Mouse (Mus musculus) hindbrain, embryonic 11.5 days (tissue): ENCODE measurements around the gene Hsd11b2. TPM values are rescaled to one million over a fixed set of nuclear protein-coding genes. Genes with fewer than 3 reads are reported as not detected.
A peak's percentile ranks its signal among the peaks of the same experiment; 100 is the strongest.

Experiments
- ATAC-seq: fragments of 200-750 bp; cut with Nextera tagmentation; 2 replicates; pipeline ENCODE4 v1.8.0; 2017; ENCODE audit warnings: mild to moderate bottlenecking, moderate TSS enrichment, moderate library complexity; ENCODE audit not compliant: low FRiP score
- DNase-seq: peaks from one replicate; pipeline ENCODE4 v3.0.0-alpha.2; 2015; ENCODE audit warnings: low spot score
- H3K27ac ChIP-seq: fragments of 300-500 bp; sonication (generic); 2 replicates; pipeline ENCODE4 v1.5.1; 2014; ENCODE audit warnings: mild to moderate bottlenecking, low read depth, low read length
- H3K27me3 ChIP-seq: fragments of 300-500 bp; sonication (generic); 2 replicates; pipeline ENCODE4 v1.6.1; 2014; ENCODE audit warnings: mild to moderate bottlenecking, low read length, moderate library complexity, mixed read lengths; ENCODE audit not compliant: control insufficient read depth, insufficient read depth
- H3K36me3 ChIP-seq: fragments of 300-500 bp; sonication (generic); 2 replicates; pipeline ENCODE4 v1.6.1; 2014; ENCODE audit warnings: mild to moderate bottlenecking, low read length, moderate library complexity, mixed read lengths; ENCODE audit not compliant: control insufficient read depth, insufficient read depth
- H3K4me1 ChIP-seq: fragments of 300-500 bp; sonication (generic); replicated peaks from 2 replicates; pipeline ENCODE4 v1.6.1; 2014; ENCODE audit warnings: low read length, mixed read lengths; ENCODE audit not compliant: control insufficient read depth, insufficient read depth
- H3K4me2 ChIP-seq: fragments of 300-500 bp; sonication (generic); replicated peaks from 2 replicates; pipeline ENCODE4 v1.6.1; 2014; ENCODE audit warnings: mild to moderate bottlenecking, low read depth, low read length
- H3K4me3 ChIP-seq: fragments of 300-500 bp; sonication (generic); 2 replicates; pipeline ENCODE4 v1.5.1; 2014; ENCODE audit warnings: low read depth, low read length
- H3K9ac ChIP-seq: fragments of 300-500 bp; sonication (generic); 2 replicates; pipeline ENCODE4 v1.6.1; 2014; ENCODE audit warnings: low read depth, low read length
- H3K9me3 ChIP-seq: fragments of 300-500 bp; sonication (generic); 2 replicates; pipeline ENCODE4 v1.6.1; 2016; ENCODE audit warnings: low read length; ENCODE audit not compliant: control insufficient read depth
- WGBS: fragments of 180-500 bp; shearing (Covaris S2); extraction: QIAGEN DNeasy Blood & Tissue Kit; methylation state at CpG from one replicate; pipeline ENCODE4 v1.1.7; 2014; 5-methylcytosine and 5-hydroxymethylcytosine counted together
- polyA plus RNA-seq: library from polyadenylated mRNA; unstranded; fragments of >200 nt; fragmentation: Nextera tagmentation; extraction: Ambion mirVana; gene quantifications from 2 replicates; pipeline ENCODE4 v1.2.1, GENCODE M21; 2014

Hsd11b2 gene
- polyA plus RNA-seq, 1 experiment from 2014 or later: 21.1 TPM

DNA sequence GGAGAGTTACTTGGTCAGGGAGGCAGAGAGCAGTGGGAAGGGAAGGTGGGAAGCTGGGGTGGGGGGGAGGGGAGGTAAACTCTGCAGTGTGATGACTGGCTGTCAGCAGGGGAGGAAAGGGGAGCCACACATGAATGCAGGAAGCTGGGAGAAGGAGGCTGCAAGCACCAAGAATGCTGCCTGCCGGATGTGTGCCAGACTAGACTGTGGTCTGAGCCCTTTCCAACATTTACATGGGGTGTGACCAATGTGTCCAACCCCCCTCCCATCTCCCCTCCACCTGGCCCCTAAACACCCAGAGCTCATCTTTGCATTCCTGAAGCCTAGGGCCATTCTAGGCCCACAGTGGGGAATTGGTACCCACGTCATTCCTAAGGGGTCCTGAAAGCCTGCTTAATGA, 37.5 kb upstream of the Hsd11b2 start:
- no peak overlapping the region for H3K4me2 ChIP-seq
- ATAC-seq: no peak
- no peak overlapping the region for H3K27ac ChIP-seq
- no peak overlapping the region for H3K9ac ChIP-seq
- H3K9me3 ChIP-seq: no peaks in the 10 kb centered on the region
- 34% methylated on average over 2 of the region's 2 CpGs for WGBS
- H3K4me3 ChIP-seq: no peak overlapping the region
- peak; percentile 9 for DNase-seq
- H3K27me3 ChIP-seq: no peaks in the 10 kb centered on the region
- H3K4me1 ChIP-seq: no peaks in the 10 kb centered on the region
- H3K36me3 ChIP-seq: no peaks in the 10 kb centered on the region

DNA sequence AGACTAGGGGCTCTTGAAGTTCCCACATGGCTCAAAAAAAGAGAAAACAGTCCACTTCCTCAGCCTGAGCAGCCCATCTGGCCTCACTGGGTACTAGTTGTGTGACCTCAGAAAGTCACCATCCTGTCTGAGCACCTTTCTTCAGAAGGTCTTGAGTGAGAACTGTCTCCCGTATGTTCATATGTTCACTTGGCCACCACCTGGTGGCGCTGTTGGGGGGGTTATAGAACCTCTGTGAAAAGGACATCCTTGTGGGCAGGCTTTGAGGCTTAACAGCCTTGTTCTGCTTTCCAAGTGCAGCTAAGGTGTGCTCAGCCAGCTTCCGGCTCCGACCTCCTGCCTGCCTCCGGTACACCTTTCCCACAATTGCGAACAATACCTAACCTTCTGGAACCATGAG, 37.1 kb upstream of the Hsd11b2 start:
- no peak overlapping the region for H3K27ac ChIP-seq
- H3K27me3 ChIP-seq: no peaks in the 10 kb centered on the region
- H3K4me2 ChIP-seq: no peak overlapping the region
- ATAC-seq: no peak
- no peak overlapping the region for H3K9ac ChIP-seq
- no peaks in the 10 kb centered on the region for H3K36me3 ChIP-seq
- H3K4me3 ChIP-seq: no peak overlapping the region
- peak; percentile 77 for DNase-seq
- no peaks in the 10 kb centered on the region for H3K9me3 ChIP-seq
- WGBS: 72% methylated on average over 6 of the region's 6 CpGs
- H3K4me1 ChIP-seq: no peaks in the 10 kb centered on the region

DNA sequence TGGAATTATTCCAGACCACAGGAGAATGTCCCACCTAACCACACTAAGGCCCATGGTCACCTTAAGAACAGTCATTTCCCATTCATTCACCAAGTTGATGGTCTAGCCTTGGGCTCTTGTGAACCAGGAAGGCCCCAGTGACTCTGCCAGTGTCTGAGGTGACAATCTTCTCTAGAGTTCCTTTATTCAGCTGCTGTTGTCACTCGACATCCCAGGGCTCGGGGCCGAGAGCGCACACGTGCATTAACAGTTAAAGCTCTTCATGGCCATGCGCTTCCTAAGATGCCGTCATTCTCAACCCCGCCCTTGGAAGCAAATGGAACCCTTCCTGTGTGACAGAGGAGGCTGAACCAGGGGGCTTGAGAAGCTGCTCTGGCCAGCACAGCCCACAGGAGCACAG, 36.4 kb upstream of the Hsd11b2 start:
- ATAC-seq (no peak), DNase-seq (no peak)
- 83% methylated on average over 8 of the region's 8 CpGs for WGBS
- Histone ChIP-seq H3K9ac (no peak overlapping the region), H3K27me3 (no peaks in the 10 kb centered on the region), H3K4me3 (no peak overlapping the region), H3K4me1 (no peaks in the 10 kb centered on the region), H3K9me3 (no peaks in the 10 kb centered on the region), H3K27ac (no peak overlapping the region), H3K36me3 (no peaks in the 10 kb centered on the region), H3K4me2 (no peak overlapping the region)

DNA sequence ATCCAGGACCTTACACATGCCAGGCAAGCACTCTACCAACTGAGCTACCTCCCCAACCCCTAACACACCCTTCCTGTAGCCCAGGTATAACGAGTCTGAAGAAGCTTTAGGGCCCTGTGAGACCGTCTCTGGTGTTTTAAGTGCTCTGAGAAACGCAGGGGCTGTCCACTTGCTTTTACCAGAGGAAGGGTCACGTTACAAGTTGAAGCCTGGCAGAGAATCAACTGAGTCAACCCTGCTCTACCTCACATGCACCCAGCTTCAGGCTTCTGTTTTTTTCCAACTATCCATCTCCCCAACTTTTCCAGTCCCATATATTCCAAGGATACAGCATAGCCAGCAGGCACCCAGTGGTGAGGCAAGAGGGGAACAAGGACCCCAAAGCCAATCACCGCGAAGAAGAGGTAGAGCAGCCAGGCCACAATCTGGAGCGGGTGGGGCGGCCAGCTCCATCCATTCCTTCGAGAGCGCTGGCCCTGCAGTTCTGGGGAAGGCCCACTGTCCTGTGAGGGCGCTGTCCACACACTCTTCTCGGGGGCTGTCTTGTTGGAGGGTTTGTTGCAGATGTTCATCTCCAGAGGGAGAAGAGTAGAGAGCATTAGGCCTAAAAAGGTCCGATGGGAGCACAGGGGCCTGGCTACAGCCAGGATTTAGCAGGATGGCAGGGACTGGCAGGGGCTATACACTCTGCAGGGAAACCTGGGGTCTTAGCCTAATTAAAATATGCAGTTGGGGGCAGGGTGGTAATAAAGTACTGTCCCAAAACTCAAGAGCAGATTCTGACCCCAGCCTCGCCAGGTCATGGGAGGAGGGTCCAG, 35.1 kb upstream of the Hsd11b2 start:
- peak; percentile 50; the same call in 1 of the 2 replicates for ATAC-seq
- no peak overlapping the region for H3K27ac ChIP-seq
- peak; percentile 64 for DNase-seq
- H3K27me3 ChIP-seq: no peaks in the 10 kb centered on the region
- H3K4me3 ChIP-seq: no peak overlapping the region
- no peaks in the 10 kb centered on the region for H3K9me3 ChIP-seq
- WGBS: 30% methylated on average over 14 of the region's 14 CpGs
- H3K9ac ChIP-seq: no peak overlapping the region
- H3K36me3 ChIP-seq: no peaks in the 10 kb centered on the region
- no peak overlapping the region for H3K4me2 ChIP-seq
- no peaks in the 10 kb centered on the region for H3K4me1 ChIP-seq

DNA sequence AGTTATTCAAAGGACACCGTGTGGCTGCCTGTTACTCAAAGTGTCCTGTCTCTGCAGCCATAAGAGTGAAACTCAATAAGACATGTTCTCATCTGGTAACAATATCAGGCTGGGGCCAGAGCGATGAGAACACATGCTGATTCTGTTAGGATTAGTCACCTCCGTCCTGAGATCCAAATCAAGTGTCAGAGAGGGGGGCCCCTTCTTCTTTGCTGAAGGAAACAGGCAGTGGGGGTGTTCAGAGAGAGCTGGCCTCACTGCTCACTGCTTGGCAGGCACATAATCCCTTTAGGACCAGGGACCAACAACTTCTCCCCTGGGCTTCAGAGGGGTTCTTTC, 34.6 kb upstream of the Hsd11b2 start:
- WGBS: 44% methylated on average over 3 of the region's 3 CpGs
- H3K27ac ChIP-seq: no peak overlapping the region
- no peak for ATAC-seq

DNA sequence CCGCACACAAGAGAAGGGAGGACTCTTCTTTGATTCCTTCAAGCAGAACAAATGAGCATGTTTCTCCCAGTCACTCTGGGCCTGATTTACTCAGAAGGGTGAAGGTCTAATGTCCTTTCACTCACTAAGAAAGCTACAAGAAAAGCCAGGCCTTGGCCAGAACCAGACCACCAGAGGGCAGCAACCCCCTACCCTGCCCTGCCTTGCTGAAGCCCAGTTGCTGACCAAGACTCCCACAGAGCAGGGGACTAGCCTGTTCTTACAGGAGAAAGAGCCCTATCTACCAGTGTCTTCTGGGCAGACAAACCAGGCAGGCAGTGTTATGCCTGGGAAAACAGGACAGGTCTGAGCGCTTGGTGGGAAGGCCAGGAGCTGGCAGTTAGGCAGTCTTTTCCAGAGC, 34.2 kb upstream of the Hsd11b2 start:
- Histone ChIP-seq H3K4me3 (no peak overlapping the region), H3K9me3 (no peaks in the 10 kb centered on the region), H3K36me3 (no peaks in the 10 kb centered on the region), H3K9ac (no peak overlapping the region), H3K27me3 (no peaks in the 10 kb centered on the region), H3K4me1 (no peaks in the 10 kb centered on the region), H3K4me2 (no peak overlapping the region), H3K27ac (no peak overlapping the region)
- WGBS: 22% methylated on average over 2 of the region's 2 CpGs
- ATAC-seq (0 out of 2 replicates have a peak, but pooled peaks have one; percentile 28), DNase-seq (peak; percentile 78)

More for the DNA sequence above, 34.6 kb upstream of the Hsd11b2 start:
- Histone ChIP-seq H3K9ac (no peak overlapping the region), H3K4me1 (no peaks in the 10 kb centered on the region), H3K4me2 (no peak overlapping the region), H3K36me3 (no peaks in the 10 kb centered on the region), H3K27me3 (no peaks in the 10 kb centered on the region), H3K9me3 (no peaks in the 10 kb centered on the region), H3K4me3 (no peak overlapping the region)
- DNase-seq: no peak

DNA sequence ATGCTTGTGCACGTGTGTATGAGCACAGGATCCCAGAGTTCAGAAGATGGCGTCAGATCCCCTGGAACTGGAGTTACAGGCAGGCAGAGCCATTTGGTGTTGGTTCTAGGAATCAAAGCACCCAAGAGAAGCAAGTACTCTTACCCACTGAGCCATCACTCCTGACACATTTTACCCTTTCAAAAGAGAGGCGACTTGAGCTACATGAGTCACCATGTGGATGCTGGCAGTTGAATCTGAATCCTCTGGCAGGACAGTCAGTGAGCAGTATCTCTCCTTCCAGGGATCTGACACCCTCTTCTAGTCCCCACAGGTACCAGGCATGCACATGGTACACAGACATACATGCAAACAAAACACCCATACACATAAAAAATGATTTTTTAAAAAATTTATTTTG, 30.5 kb upstream of the Hsd11b2 start:
- Histone ChIP-seq H3K9ac (no peak overlapping the region), H3K36me3 (no peaks in the 10 kb centered on the region), H3K4me3 (no peak overlapping the region), H3K4me1 (no peaks in the 10 kb centered on the region), H3K4me2 (no peak overlapping the region), H3K9me3 (no peaks in the 10 kb centered on the region), H3K27ac (no peak overlapping the region), H3K27me3 (no peaks in the 10 kb centered on the region)
- ATAC-seq (no peak), DNase-seq (no peak)
- 63% methylated on average over 3 of the region's 3 CpGs for WGBS

DNA sequence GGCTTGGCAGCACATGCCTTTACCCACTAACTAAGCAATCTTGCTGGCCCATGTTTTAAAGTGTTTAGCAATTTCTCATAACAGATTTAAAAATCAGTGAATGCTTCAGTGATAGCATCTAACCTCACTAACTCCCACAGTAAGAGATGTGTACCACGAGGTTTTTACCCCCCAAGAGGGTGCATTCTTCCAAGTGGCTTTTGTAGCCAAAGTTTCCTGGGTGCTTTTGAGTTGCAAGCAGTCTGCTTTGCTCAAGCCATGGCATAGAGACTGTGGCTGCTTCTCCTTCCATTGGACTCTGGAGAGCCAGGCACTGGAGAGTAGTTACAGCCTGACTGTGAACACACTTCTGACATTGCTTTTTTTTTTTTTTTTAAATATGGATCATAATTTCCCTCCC, 29.3 kb upstream of the Hsd11b2 start:
- no peak overlapping the region for H3K27ac ChIP-seq
- DNase-seq (no peak), ATAC-seq (no peak)
- H3K36me3 ChIP-seq: no peaks in the 10 kb centered on the region
- no peak overlapping the region for H3K4me3 ChIP-seq
- H3K9ac ChIP-seq: no peak overlapping the region
- H3K27me3 ChIP-seq: no peaks in the 10 kb centered on the region
- WGBS: 53% methylated on average over 1 of the region's 1 CpGs
- no peaks in the 10 kb centered on the region for H3K4me1 ChIP-seq
- H3K4me2 ChIP-seq: no peak overlapping the region
- no peaks in the 10 kb centered on the region for H3K9me3 ChIP-seq

DNA sequence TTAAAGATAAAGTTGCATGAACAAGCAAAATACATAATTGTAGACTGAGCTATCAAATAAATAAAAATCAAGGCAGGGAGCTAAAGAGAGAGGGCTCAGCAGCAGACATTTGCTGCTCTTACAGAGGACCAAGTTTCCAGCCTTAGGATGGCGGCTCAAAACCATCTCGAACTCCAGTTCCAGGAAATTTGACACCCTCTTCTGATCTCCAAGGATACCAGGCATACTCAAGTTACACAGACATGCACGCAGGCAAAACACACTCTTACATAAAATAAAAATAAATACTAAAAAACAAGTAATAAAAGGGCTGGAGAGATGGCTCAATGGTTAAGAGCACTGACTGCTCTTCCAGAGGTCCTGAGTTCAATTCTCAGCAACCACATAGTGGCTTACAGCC, 25.1 kb upstream of the Hsd11b2 start:
- no peak for ATAC-seq
- Histone ChIP-seq H3K27ac (no peak overlapping the region), H3K9me3 (no peaks in the 10 kb centered on the region), H3K9ac (no peak overlapping the region), H3K27me3 (no peaks in the 10 kb centered on the region), H3K4me3 (no peak overlapping the region), H3K4me1 (peaks cover 4% of the 10 kb centered on the region; the same call in 1 of the 2 replicates), H3K36me3 (no peaks in the 10 kb centered on the region), H3K4me2 (no peak overlapping the region)
- WGBS: 53% methylated on average over 3 of the region's 3 CpGs
- DNase-seq: no peak
